Mouse (Mus musculus): Measurements from ENCODE around the gene 9930022D16Rik.

9930022D16Rik gene

GRCm38 (mm10) chr11:109456261-109456660 is 42.5 kb downstream of the 9930022D16Rik start:
- DNase-seq (ENCODE audit: low spot score): no peak

GRCm38 (mm10) chr11:109458165-109458564 is 44.4 kb downstream of the 9930022D16Rik start:
- DNase-seq (ENCODE audit: low spot score): no peak

DNA sequence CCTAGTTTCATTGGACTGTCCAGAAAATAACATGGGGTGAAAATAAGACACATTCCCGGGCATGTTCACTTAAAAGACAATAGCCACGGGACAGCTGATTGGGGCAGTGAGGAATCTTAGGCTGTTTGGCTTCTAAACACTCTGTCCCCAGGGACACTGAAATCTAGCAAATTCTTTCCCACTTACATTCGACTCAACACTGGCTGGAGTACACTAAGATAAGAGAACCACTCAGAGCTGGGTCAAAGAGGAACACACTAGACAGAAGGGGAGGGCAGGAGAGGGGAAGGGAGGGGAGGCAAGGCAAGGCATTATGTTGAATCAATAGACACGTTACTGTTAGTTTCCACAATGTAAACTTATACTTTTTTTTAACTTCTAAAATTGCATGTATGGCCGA is 46.9 kb downstream of the 9930022D16Rik start:
- DNase-seq (ENCODE audit: low spot score): no peak

DNA sequence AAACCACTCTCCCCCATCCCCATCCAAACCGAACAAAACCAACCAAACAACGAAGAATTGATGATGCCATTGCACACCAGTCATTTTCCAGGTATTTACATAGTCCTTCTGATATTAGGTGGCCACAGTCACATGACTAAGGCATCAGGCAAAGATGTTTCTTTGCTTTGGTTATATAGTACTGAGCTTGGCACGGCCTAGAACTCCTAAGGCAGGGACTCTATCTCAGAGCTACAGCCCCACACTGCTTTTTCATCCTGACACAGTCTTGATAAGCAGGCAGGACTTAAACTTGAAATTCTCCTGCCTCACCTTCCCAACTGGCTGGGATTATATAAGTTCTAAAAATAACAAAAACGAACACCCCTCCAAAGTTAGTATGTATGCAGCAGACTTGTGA is 51.4 kb downstream of the 9930022D16Rik start:
- no peak for DNase-seq (ENCODE audit: low spot score)

DNA sequence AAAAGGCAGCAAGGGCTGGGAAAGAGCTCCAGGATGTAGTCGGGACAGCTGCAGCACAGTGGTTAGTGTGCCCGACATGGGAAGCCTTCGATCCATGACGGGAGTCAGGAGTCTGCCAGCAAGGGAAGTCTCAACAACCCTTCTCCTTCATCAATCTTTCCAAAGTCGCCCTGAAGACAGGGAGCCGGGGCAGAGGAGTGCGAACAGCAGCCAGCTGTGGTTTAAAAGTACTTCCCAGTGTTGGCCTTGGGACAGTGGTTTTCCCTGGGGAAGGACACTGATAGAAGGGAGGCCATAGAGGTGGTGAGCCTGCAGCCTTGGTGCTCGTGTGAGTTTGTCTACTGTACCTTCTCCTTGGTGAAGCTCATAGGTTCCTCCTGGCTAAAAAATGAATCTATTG is 53.3 kb downstream of the 9930022D16Rik start:
- no peak for DNase-seq (ENCODE audit: low spot score)

DNA sequence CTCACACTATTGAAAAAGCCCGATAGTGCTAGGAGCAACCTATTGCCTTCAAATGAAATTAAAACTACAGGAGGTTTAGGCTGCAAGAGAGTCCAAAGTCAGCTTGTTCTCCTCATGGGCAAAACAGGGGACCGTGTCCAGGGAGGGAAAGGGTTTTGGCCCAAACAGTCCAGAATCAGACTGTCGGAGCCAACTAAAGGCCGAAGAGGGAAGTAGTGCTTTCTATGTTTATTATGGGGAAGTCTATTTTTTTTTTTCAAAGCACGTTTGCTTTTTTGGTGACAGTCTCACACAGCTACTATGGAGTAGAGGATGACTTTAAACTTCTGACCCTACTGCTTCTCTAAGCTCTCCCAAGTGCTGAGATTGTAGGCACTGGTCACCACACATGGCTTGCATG is 54.4 kb downstream of the 9930022D16Rik start:
- no peak for DNase-seq (ENCODE audit: low spot score)
